Comparison of ENCODE assay signal across 12 mouse cellular contexts in genomic region chr16:92421147-92421934, GRCm38 (mm10). TPM values are rescaled to one million over a fixed set of nuclear protein-coding genes. Genes with fewer than 3 reads are reported as not detected.
DNase-seq lines count a peak whose midpoint lies in the region; ATAC-seq and TF ChIP-seq lines count a peak whose summit lies in the region.
"Had no signal": no experiment of that assay in that cellular context is flagged by ENCODE, and none has a peak within 500 bp of the region (broad histone marks: within the 10 kb centered on the region; RNA-seq: fewer than 3 reads in every experiment).

No protein-coding gene starts in this region.

- no peak for TF ChIP-seq POLR2A in liver, adult 2 months (IDR thresholded peaks at IDR 0.05; ENCODE audit: extremely low read depth, insufficient read depth, low read length)

- DNase-seq in heart, postnatal 25 days (ENCODE audit: low spot score), result no peak
- DNase-seq in liver, adult 2 months (ENCODE audit: extremely low read depth, low read depth, low spot score), result no peak
- DNase-seq in R1 (ENCODE audit: low read depth, low spot score), result peak; percentile 56
- DNase-seq in lung, postnatal 36 days, result peak; percentile 33
- DNase-seq in ovary, postnatal 36 days (ENCODE audit: low spot score), result no peak
- DNase-seq: thymus, postnatal 25 days had no signal

- no peaks in the 10 kb centered on the region for H3K79me2 ChIP-seq in liver, adult 2 months (ENCODE audit: control insufficient read depth, insufficient read depth, low read length)

- no peak overlapping the region for H3K4me3 ChIP-seq in heart, embryonic 11.5 days (ENCODE audit: low read depth, low read length)
- H3K4me3 ChIP-seq in liver, adult 2 months (ENCODE audit: insufficient read depth, low read depth, low read length), result no peak overlapping the region
- H3K4me3 ChIP-seq in liver, embryonic 12.5 days, result no peak overlapping the region
- H3K4me3 ChIP-seq in forebrain, embryonic 12.5 days (replicated peaks), result no peak overlapping the region
- H3K4me3 ChIP-seq: embryonic facial prominence, embryonic 10.5 days; limb, embryonic 15.5 days; midbrain, embryonic 15.5 days had no signal

- no peak overlapping the region for H3K9ac ChIP-seq in heart, embryonic 11.5 days (ENCODE audit: low read depth, low read length)
- no peak overlapping the region for H3K9ac ChIP-seq in liver, adult 2 months (ENCODE audit: low read depth, low read length)
- H3K9ac ChIP-seq in liver, embryonic 12.5 days, result no peak overlapping the region
- no peak overlapping the region for H3K9ac ChIP-seq in forebrain, embryonic 12.5 days
- H3K9ac ChIP-seq: limb, embryonic 15.5 days; midbrain, embryonic 15.5 days had no signal

- H3K27ac ChIP-seq in heart, embryonic 11.5 days (ENCODE audit: low read depth, low read length), result 0 out of 2 replicates have a peak overlapping the region, but pooled peaks have one; percentile 3
- no peak overlapping the region for H3K27ac ChIP-seq in liver, adult 2 months (replicated peaks; ENCODE audit: insufficient read depth, low read depth, low read length)
- no peak overlapping the region for H3K27ac ChIP-seq in liver, embryonic 12.5 days
- no peak overlapping the region for H3K27ac ChIP-seq in forebrain, embryonic 12.5 days
- H3K27ac ChIP-seq: embryonic facial prominence, embryonic 10.5 days; midbrain, embryonic 15.5 days had no signal

- intact Hi-C loops in heart, postnatal 25 days (cut with DNase I), result no loop called here

- no peaks in the 10 kb centered on the region for H3K9me3 ChIP-seq in heart, embryonic 11.5 days (replicated peaks; ENCODE audit: control insufficient read depth, low read length)
- no peaks in the 10 kb centered on the region for H3K9me3 ChIP-seq in liver, embryonic 12.5 days (replicated peaks)
- no peaks in the 10 kb centered on the region for H3K9me3 ChIP-seq in forebrain, embryonic 12.5 days
- H3K9me3 ChIP-seq: embryonic facial prominence, embryonic 10.5 days; limb, embryonic 15.5 days; midbrain, embryonic 15.5 days had no signal

- no peak overlapping the region for H3K4me2 ChIP-seq in heart, embryonic 11.5 days
- H3K4me2 ChIP-seq in liver, embryonic 12.5 days, result no peak overlapping the region
- no peak overlapping the region for H3K4me2 ChIP-seq in forebrain, embryonic 12.5 days
- H3K4me2 ChIP-seq: limb, embryonic 15.5 days; midbrain, embryonic 15.5 days had no signal

- H3K36me3 ChIP-seq in heart, embryonic 11.5 days (ENCODE audit: control insufficient read depth, insufficient read depth, low read length), result no peaks in the 10 kb centered on the region
- no peaks in the 10 kb centered on the region for H3K36me3 ChIP-seq in liver, adult 2 months (ENCODE audit: control insufficient read depth, insufficient read depth, low read length)
- H3K36me3 ChIP-seq in liver, embryonic 12.5 days, result peaks cover 4% of the 10 kb centered on the region; the same call in 1 of the 2 replicates
- H3K36me3 ChIP-seq in forebrain, embryonic 12.5 days (replicated peaks), result peaks cover 5% of the 10 kb centered on the region
- H3K36me3 ChIP-seq: limb, embryonic 15.5 days; midbrain, embryonic 15.5 days had no signal

- 69% methylated on average over 13 of the region's 13 CpGs for WGBS in heart, embryonic 11.5 days (ENCODE audit: insufficient replicate concordance)
- 71% methylated on average over 13 of the region's 13 CpGs for WGBS in liver, adult 2 months
- 57% methylated on average over 13 of the region's 13 CpGs for WGBS in liver, embryonic 12.5 days (ENCODE audit: insufficient replicate concordance)
- WGBS in forebrain, embryonic 12.5 days, result 67% methylated on average over 13 of the region's 13 CpGs

- no peaks in the 10 kb centered on the region for H3K27me3 ChIP-seq in heart, embryonic 11.5 days (ENCODE audit: control insufficient read depth, insufficient read depth, low read length)
- H3K27me3 ChIP-seq in liver, adult 2 months (ENCODE audit: control insufficient read depth, insufficient read depth, low read length), result no peaks in the 10 kb centered on the region
- H3K27me3 ChIP-seq in liver, embryonic 12.5 days (replicated peaks), result no peaks in the 10 kb centered on the region
- H3K27me3 ChIP-seq in forebrain, embryonic 12.5 days, result no peaks in the 10 kb centered on the region
- H3K27me3 ChIP-seq: limb, embryonic 15.5 days; midbrain, embryonic 15.5 days had no signal

- ATAC-seq in heart, embryonic 11.5 days (replicated peaks; ENCODE audit: insufficient number of reproducible peaks, low FRiP score, low TSS enrichment), result no peak
- ATAC-seq in liver, embryonic 12.5 days, result no peak
- ATAC-seq in forebrain, embryonic 12.5 days (ENCODE audit: low FRiP score), result no peak
- ATAC-seq: midbrain, embryonic 15.5 days had no signal

- H3K4me1 ChIP-seq in heart, embryonic 11.5 days (ENCODE audit: control insufficient read depth, insufficient read depth, low read length), result peaks cover 35% of the 10 kb centered on the region
- H3K4me1 ChIP-seq in liver, adult 2 months (ENCODE audit: control insufficient read depth, insufficient read depth, low read length), result peaks cover 10% of the 10 kb centered on the region; the same call in 1 of the 2 replicates
- peaks cover 6% of the 10 kb centered on the region; the same call in 1 of the 2 replicates for H3K4me1 ChIP-seq in liver, embryonic 12.5 days
- H3K4me1 ChIP-seq in forebrain, embryonic 12.5 days, result peaks cover 18% of the 10 kb centered on the region

- TF ChIP-seq CTCF in liver, adult 2 months (IDR thresholded peaks at IDR 0.05; ENCODE audit: low read depth, low read length), result peak; percentile 54

RNA-seq across cellular contexts. Expression of gene Rcan1, which starts 49.3 kb away (rescaled TPM):
- 103 and 150 TPM in 2 replicates for polyA plus RNA-seq in heart, embryonic 11.5 days (2014; fragmentation: Nextera tagmentation; extraction: Ambion mirVana)
- total RNA-seq in heart, postnatal 25 days (2021), result 10 to 100 TPM; 48.8 to 97.8 TPM
- total RNA-seq in liver, adult 2 months (2014; rRNA removed), result 12.8 and 14.0 TPM in 2 replicates
- 7.8 and 8.2 TPM in 2 replicates for polyA plus RNA-seq in liver, adult 2 months (2012; rRNA removed)
- 14.3 and 15.9 TPM in 2 replicates for polyA plus RNA-seq in liver, embryonic 12.5 days (2016; fragmentation: Nextera tagmentation; extraction: Ambion mirVana)
- polyA plus RNA-seq in forebrain, embryonic 12.5 days (2016; fragmentation: Nextera tagmentation; extraction: Ambion mirVana), result 40.9 and 43.1 TPM in 2 replicates

Comparison
In these comparisons a context has a peak if more than half of its experiments do, and no peak if none do; other contexts are left out.
1. DNase-seq: peak in R1 (single experiment) and lung, postnatal 36 days (single experiment); none in heart, postnatal 25 days (single experiment), liver, adult 2 months (single experiment) and ovary, postnatal 36 days (single experiment).